Mouse (Mus musculus) embryo, embryonic 10.5 days (tissue): ENCODE measurements around the gene Rpl37.
A peak's percentile ranks its signal among the peaks of the same experiment; 100 is the strongest.

Source experiments
- DNase-seq: peaks from one replicate; pipeline ENCODE4 v3.0.0-alpha.2; 2015; ENCODE audit warnings: low spot score

Gene Rpl37

DNA sequence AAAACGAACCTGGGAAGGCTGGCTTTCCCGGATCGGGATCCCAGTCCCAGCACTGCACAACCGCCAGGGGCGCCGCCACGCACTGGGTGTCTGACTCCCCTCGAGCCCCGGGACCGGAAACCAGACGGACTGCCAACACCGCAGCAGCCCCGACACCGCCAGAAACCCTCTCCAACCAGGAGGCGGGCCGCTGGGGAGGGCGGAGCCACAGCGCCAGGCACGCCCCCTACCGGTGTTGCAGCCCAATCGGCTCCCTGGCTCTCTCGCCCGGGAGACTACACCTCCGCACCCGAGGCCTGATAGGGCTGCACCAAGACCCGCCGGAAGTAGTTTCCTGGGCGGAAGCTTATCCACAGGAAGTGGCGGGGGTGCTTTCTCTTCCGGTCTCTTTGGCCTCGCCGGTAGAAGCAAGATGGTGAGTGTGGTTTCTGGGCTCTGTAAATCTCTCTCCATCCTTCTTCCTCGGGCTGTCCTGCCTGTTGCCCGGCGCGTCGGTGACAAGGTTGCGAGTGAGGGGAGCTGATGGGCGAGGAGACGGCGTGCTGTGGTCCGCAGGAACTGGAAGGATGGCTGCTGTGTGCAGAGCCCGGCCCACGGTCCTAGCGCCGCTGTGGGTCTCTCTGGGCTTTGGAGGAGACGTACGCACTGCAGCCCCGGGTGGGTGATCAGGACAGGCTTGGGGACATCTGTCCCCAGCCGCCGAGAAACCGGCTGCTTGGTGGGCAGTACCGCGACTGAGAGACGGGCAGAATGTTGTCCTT lies at the start of gene Rpl37:
TSS of gene Rpl37 (plus strand) at position 376 of the 761 bp plus-strand sequence.
- DNase-seq = peak; percentile 99

DNA sequence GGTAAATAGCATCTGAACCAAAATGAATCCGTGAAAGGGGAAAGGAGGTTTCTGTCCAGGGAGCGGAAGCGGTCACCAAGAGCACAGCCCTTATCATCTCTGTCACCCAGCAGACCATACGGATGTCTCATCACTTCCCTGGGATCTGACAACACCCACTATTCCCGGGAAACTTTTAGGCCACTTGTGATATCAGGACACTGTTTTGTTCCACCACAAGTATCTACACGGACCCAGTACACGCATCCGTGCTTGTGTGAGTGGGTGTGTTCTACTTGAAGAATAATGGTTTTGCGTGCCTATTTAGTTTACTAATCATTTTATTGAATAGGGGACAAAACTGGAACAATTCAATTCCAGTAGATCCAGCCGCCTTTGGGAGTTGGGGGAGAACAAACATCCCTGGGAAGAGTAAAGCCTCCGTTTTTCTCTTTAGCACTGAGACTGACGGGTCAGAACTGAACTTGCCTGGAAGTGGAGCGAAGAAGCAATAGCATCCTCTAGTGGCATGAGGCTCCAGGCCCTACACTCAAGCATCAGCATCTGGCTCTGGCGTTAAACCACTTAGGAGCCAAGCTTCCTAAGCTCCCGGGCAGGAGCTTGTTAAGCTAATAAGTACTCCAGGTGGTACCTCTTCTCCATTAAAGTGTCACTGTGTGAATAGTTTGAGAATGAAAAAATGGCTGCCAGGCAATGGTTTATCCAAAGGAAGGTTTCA lies 47.5 kb upstream of the Rpl37 start:
- DNase-seq = peak; percentile 66

DNA sequence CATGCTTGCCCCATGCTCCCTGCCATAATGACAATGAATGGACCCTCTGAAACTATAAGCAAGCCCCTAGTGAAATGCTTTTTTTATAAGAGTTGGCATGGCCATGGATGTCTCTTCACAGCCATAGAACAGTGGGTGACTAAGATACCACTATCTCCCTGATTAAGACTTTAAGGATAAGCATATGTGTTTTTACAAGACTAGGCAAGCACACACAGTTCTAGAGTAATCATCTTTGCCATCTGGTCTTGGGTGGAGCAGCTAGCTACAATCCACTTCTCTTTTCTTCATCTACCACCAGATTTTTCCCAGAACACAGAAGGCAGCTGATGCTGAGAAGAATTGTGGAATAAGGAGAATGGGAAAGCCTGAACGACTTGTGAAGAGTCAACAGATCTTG lies 35.2 kb upstream of the Rpl37 start:
- DNase-seq = no peak

DNA sequence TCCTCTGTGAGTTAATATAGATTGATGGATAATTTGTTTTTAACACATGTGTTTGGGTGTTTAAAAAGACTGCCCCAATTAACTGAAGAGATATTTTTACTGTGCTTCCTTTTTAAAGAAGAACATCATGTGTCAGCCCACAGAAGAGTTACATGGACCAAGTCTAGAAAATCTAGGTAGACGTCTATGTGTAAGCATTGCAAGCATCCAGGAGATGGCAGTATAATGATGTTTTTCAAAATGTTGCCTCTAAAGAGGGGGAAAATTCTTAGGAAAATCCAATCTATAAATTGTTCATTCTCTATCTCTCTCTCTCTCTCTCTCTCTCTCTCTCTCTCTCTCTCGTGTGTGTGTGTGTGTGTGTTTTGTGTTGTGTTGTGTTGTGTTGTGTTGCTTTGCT lies 30.3 kb upstream of the Rpl37 start:
- DNase-seq = peak; percentile 57

DNA sequence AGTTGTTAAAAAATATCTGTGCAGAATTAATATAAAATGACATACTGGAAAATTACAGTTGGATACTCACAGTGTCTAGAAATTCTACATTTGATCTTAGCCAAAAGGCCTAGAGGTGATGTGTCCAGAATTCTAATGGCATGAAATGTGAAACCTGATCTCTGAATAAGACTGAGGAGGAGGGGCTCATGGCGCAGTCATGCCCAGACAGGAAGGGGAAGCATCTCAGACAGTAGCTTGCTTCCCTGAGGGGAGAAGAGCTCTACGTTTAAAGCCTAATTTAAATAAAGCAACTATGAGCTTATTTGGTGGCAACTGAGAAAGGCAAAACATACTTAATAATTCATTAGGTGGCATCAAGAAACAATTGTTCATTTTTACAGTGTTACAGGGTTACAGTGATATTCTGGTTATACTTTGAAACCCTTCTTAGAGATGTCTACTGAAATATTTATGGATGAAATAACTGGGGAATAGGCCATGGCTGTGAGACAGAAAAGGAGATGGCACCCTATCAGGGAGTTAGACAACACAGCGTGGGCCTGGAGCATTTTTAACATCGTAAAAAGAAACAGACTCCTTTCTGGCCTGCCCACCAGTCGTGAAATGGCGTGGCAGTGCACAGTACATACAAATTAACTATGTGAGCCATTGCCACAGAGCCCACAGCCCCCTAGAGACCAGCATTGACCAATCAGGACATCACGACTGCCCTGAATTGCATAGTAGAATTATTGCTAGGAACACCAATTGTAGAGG lies 27.4 kb upstream of the Rpl37 start:
- peak; percentile 33 for DNase-seq

DNA sequence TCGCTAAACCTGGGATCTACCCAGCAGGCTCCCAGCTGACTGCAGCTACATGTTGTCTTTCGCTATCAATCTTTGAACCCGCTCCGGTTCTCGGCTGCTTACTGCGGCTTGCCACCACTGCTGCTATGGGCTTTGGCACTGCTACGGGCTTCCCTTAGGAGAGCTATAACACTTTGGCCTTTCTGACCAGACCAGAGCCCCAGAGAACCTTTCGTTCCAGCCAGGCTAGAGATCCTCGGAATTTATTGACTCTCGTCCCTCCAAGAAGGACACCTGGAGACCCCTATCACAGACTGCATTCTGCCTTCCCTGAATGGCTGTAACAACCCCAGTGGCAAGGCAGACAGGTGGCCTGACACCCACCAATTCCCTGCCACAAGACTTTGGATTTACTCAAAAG lies 26.3 kb upstream of the Rpl37 start:
- no peak for DNase-seq

DNA sequence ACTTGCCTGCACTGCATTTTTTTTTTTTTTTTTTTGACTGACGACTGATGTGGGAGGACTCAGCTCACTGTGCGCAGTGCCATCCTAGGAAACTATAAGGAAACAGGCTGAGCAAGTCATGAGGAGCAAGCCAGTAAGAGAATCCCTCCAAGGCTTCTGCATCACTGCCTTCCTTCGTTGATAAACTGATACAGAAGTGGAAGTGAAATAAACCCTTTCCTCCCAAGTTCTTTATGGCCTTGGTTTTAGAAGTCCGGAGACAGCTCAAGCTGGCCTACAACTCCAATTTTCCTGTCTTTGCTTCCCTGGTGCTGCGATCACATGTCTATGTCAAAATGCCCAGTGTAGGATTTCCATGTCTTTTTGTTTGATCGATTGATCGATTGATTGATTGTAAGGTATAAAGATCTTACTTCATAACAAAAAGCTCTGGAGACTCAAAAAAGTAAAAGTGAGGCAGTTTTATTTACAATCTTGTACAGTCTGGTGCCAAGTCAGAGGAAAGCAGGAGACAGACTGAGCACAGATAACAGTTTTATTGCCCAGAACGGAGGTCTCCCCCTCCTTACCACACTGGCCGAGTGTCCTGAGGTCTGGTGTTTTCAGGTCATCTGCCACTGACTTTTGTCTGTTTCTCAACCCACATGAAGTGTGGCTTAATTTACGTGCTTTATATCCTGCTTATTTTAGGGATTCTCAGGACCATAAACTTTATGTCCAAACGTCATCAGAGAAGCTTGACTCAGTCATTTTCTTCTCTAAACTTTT lies 20.7 kb upstream of the Rpl37 start:
- DNase-seq = no peak

DNA sequence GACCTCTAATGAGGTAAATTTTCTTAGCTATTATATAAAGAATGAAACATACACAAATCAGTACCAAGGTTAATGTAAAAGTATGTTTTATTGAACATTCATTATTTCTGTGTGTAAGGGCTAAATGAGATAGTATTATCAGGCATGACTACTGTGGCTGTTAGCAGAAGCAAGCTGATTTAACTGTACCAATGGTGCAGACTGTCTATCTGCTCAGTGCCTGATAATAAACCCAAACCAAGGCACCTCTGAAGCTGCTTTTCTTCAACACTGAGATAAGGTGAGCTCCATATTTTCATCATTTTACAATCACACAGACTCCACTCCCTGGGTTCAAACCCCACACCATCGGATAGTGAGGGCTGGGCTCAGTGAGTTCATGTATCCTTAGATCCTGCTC lies 19.1 kb upstream of the Rpl37 start:
- no peak for DNase-seq

DNA sequence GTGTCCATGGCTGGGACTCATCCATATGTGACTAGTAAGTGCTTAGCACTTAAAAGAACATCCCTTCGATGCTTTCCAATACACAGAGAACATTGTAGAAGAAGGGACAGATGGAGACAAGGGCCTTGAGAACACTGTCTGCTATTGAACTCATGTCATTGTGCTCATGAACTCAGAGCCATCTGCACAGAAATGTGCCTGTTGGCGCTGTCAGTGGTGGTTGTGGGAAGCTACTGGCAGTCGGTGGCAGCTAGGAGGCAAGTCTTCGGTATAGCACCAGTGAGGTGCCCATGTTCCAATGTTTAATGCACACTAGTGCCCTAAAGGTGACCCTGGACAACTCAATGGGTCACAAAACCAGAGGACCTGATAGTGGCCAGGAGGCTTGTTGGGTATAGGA lies 14.1 kb upstream of the Rpl37 start:
- no peak for DNase-seq

DNA sequence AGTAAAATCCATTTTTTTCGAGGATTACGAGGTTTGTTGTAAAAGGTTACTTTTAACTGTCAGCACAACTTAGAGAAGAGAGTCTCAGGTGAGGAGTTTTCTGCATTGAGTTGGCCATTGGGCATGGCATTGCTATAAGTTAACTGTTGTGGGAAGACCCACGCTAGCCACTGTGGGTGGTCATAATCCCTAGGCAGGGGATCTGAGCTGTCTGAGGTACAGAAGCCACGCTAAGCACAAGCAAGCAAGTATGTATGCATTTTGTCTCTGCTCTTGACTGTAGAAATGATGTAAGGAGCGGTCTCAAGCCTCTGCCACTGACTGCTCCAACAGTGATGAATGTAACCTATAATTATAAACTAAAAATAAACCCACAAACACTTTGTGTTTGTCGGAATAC lies 10.6 kb upstream of the Rpl37 start:
- no peak for DNase-seq

DNA sequence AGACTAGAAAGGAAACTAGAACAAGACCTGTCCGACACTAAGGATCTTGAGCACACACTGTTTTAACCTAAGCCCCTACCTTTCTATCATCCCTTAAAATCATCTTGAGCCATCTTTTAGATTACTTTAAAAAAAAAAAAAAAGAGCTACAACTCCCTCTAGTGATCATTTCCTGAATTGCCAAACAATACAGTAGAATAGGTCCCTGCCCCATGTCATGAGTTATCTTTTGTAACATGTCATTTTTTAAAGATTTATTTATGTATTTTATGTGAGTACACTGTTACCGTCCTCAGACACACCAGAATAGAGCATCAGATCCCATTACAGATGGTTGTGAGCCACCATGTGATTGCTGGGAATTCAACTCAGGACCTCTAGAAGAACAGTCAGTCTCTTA lies 10.2 kb upstream of the Rpl37 start:
- DNase-seq = peak; percentile 60

DNA sequence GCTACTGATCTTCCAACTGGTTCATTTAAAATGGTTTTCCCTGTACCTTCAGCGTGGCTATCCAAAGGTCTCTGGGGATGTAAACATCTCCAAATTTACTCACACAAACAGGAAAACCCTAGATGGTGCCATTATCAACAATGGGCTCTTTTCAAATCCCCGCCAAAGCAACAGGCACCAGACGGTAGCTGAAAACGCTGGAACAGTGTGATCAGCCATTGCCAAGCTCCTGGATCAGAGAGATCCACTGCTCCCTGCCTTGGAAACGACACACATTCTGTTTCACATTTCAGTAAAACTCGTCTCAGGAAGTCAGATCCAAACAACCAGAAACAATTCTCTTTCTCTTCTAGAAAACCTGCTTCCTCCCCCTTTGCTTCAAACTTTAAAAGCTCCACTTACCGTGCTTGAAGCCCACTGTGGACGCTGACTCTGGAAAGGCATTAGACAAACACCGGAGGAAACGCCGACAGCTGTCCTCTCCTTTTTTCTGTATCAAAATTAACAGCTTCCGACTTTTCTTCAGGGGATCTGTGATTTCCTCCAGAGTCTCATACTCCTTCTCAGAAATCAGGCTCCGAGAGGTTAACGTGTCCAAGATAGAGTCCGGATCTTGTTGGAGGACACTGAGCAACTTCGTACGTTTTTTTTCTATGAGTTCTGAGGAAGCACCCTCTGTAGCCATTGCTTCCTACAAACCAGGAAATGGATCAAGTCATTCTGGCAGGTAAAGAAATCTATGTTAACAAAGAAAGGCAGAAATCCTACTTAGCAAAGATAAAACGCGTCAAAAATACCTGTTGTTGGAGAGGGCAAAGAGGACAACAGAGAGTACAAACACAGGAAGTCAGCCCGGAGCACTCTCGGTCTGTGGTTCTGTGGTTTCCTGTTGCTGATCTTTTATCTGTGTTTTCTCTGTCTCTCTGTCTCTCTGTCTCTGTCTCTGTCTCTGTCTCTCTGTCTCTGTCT lies 8.5 kb upstream of the Rpl37 start, which contains the start of gene Card6:
TSS of gene Card6 (minus strand) at position 854 of the 969 bp plus-strand sequence.
- DNase-seq = no peak

DNA sequence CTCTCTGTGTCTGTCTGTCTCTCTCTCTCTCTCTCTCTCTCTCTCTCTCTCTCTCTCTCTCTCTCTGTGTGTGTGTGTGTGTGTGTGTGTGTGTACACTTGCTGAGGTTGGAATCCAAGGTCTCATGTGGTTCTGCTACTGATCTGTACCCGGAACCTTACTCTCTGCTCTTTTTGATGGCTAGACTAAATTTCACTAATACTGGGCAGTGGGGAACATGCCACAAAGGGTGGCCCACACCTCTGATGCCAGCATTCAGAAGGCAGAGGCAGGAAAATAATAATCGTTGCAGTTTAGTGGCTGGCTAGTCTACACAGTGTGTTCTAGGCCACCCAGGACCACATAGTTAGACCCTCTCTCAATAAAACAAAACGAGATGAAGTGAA lies 7.8 kb upstream of the Rpl37 start:
- no peak for DNase-seq

DNA sequence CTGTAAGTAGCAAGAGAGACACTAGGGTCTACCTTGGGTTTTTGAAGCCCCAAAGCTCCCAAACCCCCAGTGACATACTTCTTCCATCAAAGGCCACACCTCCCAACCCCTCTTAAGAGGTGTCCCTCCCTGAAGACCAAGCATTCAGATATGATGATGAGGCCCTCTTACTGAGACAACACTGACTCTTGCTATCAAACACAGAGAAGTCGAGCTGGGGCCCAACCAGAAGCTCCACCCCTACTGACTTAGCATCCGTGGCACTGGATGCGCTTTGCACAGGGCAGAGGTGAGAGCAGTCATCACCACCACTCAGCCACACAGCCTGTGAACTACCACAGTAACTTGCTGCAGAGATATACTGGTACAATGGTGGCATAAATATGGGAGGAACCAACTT lies 3.8 kb upstream of the Rpl37 start:
- no peak for DNase-seq

DNA sequence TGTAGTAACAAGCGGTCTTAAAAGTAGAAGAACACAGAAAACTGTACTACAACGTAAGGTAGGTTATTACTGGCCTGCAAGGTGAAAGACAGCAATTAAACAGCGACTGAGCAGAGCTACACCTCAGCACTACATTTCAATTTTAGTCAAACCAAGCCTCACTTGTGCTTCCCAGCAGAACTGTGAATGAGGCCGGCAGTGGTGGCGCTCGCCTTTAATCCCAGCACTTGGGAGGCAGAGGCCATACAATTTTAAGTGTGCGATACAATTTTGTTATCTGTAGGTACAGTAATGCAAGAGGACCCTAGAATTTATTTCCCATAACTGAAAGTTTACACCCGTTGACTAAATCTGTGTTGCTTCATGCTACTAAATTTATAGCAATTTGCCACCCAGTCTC lies 1.3 kb upstream of the Rpl37 start:
- no peak for DNase-seq

DNA sequence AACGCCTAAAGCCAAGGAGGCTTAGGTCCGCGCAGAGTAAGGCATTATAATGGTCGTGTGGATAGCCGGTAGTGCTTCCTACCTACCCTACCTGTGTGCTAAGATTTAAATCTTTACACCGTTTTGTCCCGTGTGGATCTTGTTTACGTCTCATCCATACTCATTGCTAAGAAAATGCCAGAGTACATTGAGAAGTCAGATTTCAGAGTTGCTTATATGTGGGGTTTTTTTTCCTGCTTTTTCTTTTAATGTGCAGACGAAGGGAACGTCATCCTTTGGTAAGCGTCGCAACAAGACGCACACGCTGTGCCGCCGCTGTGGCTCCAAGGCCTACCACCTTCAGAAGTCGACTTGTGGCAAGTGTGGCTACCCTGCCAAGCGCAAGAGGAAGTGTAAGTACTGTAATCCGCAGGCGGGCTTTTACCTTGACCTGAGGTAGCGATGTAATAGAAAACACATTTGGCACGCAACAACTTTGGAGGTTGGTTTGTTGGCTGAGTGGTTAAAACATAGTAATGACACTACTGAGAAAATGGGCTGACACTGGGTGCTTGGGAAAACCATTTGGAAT lies 671 bp downstream of the Rpl37 start:
- DNase-seq = no peak

DNA sequence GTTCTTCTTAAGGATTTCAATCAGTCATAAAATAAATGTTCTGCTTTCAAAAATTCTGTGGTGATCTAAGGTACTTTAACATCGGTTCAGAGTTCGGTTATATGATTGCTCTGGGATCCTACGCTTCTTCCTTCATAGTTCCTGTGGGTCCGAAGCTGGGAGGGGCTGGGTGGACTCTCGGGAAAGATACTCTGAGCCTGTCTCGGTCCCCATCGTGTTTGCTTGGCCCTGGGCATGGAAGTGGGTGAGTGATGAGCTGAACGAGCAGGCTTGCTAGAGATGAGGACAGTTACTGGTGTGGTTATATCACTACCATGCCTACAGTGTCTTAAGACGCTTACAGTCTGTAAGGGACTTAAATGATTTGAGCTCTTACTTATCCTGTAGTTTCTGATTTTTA lies 2.2 kb downstream of the Rpl37 start:
- no peak for DNase-seq

DNA sequence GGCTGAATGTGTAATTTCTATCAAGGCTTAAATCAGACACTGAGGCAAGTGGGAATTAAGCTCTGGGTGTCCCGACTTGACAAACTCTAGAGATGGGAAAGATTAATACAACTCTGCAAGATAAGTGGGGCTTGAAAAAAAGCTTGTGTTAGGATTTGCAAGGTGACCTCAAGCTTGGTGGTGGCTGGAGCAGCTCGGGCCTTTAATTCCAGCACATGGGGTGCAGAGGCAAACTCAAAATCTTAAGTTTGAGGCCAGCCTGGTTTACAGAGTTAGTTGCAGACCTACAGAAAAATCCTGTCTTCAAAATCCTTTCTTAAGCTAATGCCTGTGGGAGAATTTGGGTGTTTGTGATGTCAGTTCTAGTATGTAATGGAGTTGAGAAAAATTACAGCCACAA lies 2.7 kb downstream of the Rpl37 start:
- no peak for DNase-seq

DNA sequence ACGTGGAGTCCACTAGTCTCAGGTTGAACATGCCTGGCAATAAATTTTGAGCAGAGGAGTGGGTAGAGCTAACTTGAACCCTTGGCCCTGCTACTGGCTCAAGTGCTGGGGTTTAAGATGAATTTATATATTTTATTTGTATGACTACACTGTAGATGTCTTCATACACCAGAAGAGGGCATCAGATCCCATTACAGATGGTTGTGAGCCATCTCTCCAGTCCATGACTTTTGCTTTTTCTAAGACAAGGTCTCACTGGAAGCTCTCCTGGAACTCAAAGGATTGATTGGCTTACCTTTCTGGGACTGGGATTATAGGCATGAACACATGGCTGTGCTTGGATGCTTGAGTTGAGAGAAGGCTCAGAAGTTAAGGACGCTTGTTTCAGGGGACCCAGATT lies 3.3 kb downstream of the Rpl37 start:
- no peak for DNase-seq

DNA sequence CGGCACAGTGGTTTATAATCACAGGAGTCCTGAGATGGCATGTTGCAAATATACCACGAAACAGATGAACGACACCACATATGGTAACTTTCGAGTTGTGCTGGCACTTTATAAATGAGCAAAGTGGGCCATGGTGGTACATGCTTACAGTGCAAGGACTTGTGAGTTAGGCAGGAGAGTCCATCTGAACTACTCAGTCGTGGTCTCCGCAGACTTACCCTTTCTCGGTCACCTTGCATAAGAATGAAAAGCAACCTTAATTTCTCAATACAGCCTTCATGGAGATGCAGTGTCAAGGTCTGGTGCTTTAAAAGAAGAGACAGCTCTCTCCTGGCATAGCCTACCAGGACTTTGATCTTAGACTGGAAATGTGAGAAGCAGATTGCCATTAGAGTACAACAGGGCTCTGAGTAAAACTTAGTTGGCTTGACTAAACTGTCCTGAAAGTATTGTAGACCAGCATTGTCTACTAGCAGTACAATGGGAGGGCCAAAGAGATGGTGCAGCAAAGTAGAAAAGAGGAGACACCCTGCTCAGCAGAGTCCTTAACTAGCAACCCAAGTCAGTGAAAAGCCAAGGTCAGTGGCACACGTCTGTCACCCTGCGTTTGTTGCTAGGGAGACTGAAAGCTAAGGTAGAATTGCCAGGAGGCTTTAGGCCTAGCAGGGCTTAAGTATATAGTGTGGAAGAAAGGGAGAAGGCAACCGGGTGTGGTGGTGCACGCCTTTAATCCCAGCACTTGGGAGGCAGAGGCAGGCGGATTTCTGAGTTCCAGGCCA lies 5.3 kb downstream of the Rpl37 start:
- DNase-seq = no peak
